Mouse (Mus musculus) common myeloid progenitor, adult 5-6 weeks (primary cell): ENCODE measurements at regions not wholly inside any gene's neighbourhood (a gene's known extent, or its start where the extent isn't known, plus 50 kb on each side); places are given as distances from the start of the nearest gene placed in this dataset.

Experiments used
- ATAC-seq: replicated peaks from 2 replicates; pipeline ENCODE4 v1.8.0; 2016; ENCODE audit warnings: low read depth, mild to moderate bottlenecking, moderate TSS enrichment, inconsistent platforms; ENCODE audit not compliant: poor library complexity, severe bottlenecking

GRCm38 (mm10) chr16:49550231-49550630 is 148.8 kb upstream of the Ift57 start:
- no peak for ATAC-seq

- no peak for ATAC-seq
Measured at GRCm38 (mm10) chr16:49570031-49570430, 129.0 kb upstream of the Ift57 start.

GRCm38 (mm10) chr16:49572485-49573170 is 126.4 kb upstream of the Ift57 start:
- ATAC-seq = no peak

GRCm38 (mm10) chr16:49573171-49573517 is 125.9 kb upstream of the Ift57 start:
- ATAC-seq = no peak

- no peak for ATAC-seq
Measured at GRCm38 (mm10) chr16:49578976-49579375, 120.1 kb upstream of the Ift57 start.

GRCm38 (mm10) chr16:49580708-49581107 is 118.3 kb upstream of the Ift57 start:
- no peak for ATAC-seq

- no peak for ATAC-seq
Measured at GRCm38 (mm10) chr16:49606500-49606899, 92.5 kb upstream of the Ift57 start.

GRCm38 (mm10) chr16:49614801-49615200 is 84.2 kb upstream of the Ift57 start:
- no peak for ATAC-seq

GRCm38 (mm10) chr16:49615342-49616020 is 83.6 kb upstream of the Ift57 start:
- no peak for ATAC-seq

GRCm38 (mm10) chr16:49616263-49616872 is 82.7 kb upstream of the Ift57 start:
- no peak for ATAC-seq

- ATAC-seq = no peak
Measured at GRCm38 (mm10) chr16:49633502-49633901, 65.5 kb upstream of the Ift57 start.

- no peak for ATAC-seq
Measured at GRCm38 (mm10) chr16:49635506-49635905, 63.5 kb upstream of the Ift57 start.

GRCm38 (mm10) chr16:49636467-49636866 is 62.6 kb upstream of the Ift57 start:
- ATAC-seq = no peak

- ATAC-seq = no peak
Measured at GRCm38 (mm10) chr16:49642696-49643095, 56.3 kb upstream of the Ift57 start.

- no peak for ATAC-seq
Measured at GRCm38 (mm10) chr16:49644416-49644815, 54.6 kb upstream of the Ift57 start.

- ATAC-seq = no peak
Measured at GRCm38 (mm10) chr16:49646479-49646878, 52.6 kb upstream of the Ift57 start.
